ENCODE assay signal across 27 mouse cellular contexts in genomic region chr3:142933684-142934259, GRCm38 (mm10). TPM values are rescaled to one million over a fixed set of nuclear protein-coding genes. Genes with fewer than 3 reads are reported as not detected.
DNase-seq lines count a peak whose midpoint lies in the region; ATAC-seq and TF ChIP-seq lines count a peak whose summit lies in the region.
"Had no signal": no experiment of that assay in that cellular context is flagged by ENCODE, and none has a peak within 500 bp of the region (broad histone marks: within the 10 kb centered on the region; RNA-seq: fewer than 3 reads in every experiment).

No protein-coding gene starts in this region.

- no peak overlapping the region for H3K9ac ChIP-seq in hindbrain, postnatal 0 days (replicated peaks; ENCODE audit: low read length)
- H3K9ac ChIP-seq in hindbrain, embryonic 16.5 days (ENCODE audit: low read depth, low read length) = no peak overlapping the region
- H3K9ac ChIP-seq in MEL (ENCODE audit: control insufficient read depth, low read depth, low read length, poor library complexity, severe bottlenecking) = no peak overlapping the region
- no peak overlapping the region for H3K9ac ChIP-seq in midbrain, embryonic 15.5 days
- H3K9ac ChIP-seq: heart, embryonic 13.5 days; hindbrain, embryonic 14.5 days; limb, embryonic 15.5 days; liver, embryonic 13.5 days; neural tube, embryonic 13.5 days; stomach, embryonic 15.5 days had no signal

- ATAC-seq in hindbrain, postnatal 0 days = no peak
- no peak for ATAC-seq in hindbrain, embryonic 16.5 days
- ATAC-seq in midbrain, embryonic 15.5 days (replicated peaks) = peak; percentile 76
- ATAC-seq: activated CD4-positive, CD25-positive, alpha-beta regulatory T cell, adult 4 months; CD4-positive, CD25-positive, alpha-beta regulatory T cell, adult 4 months; forebrain, embryonic 16.5 days had no signal

- no peak overlapping the region for H3K4me2 ChIP-seq in hindbrain, postnatal 0 days (ENCODE audit: low read depth, low read length)
- H3K4me2 ChIP-seq in hindbrain, embryonic 16.5 days (ENCODE audit: low read length) = no peak overlapping the region
- no peak overlapping the region for H3K4me2 ChIP-seq in midbrain, embryonic 15.5 days
- H3K4me2 ChIP-seq: heart, embryonic 13.5 days; hindbrain, embryonic 14.5 days; limb, embryonic 15.5 days; liver, embryonic 13.5 days; neural tube, embryonic 13.5 days; stomach, embryonic 15.5 days had no signal

- peak; percentile 57 for DNase-seq in hindbrain, postnatal 0 days (ENCODE audit: low spot score)
- peak; percentile 30 for DNase-seq in MEL (ENCODE audit: low read depth, low spot score)
- DNase-seq in brain, adult 2 months (ENCODE audit: low read depth, low spot score) = peak; percentile 7
- DNase-seq in right cerebral cortex, postnatal 10 days (ENCODE audit: low spot score in 2 of 2) = no peak
- no peak for DNase-seq in urinary bladder, postnatal 4 days (ENCODE audit: low spot score in 2 of 2)
- DNase-seq: adrenal gland, adult 2 months; cerebellum, adult 11 months; heart, postnatal 10 days; kidney, adult 2 months; kidney, postnatal 10 days; layer of hippocampus, adult 9-11 months; liver, embryonic 13.5 days; lung, adult 18-20 months; lung, postnatal 10 days; right cerebral cortex, postnatal 25 days had no signal

- H3K79me2 ChIP-seq in MEL (ENCODE audit: control insufficient read depth, insufficient read depth, low read length, poor library complexity) = no peaks in the 10 kb centered on the region

- H3K4me1 ChIP-seq in hindbrain, postnatal 0 days (ENCODE audit: insufficient read depth, low read length) = no peaks in the 10 kb centered on the region
- H3K4me1 ChIP-seq in hindbrain, embryonic 16.5 days (ENCODE audit: control insufficient read depth, insufficient read depth, low read depth, low read length) = no peaks in the 10 kb centered on the region
- no peaks in the 10 kb centered on the region for H3K4me1 ChIP-seq in MEL (ENCODE audit: control insufficient read depth in 1 of 2, insufficient read depth in 2 of 2, low read length in 2 of 2)
- H3K4me1 ChIP-seq in midbrain, embryonic 15.5 days = no peaks in the 10 kb centered on the region
- H3K4me1 ChIP-seq: heart, embryonic 13.5 days; limb, embryonic 10.5 days; limb, embryonic 15.5 days; liver, embryonic 13.5 days; stomach, embryonic 15.5 days had no signal

- no peak for TF ChIP-seq CTCF in hindbrain, postnatal 0 days (IDR thresholded peaks at IDR 0.05; ENCODE audit: low read depth)
- no peak for TF ChIP-seq CTCF in MEL (IDR thresholded peaks at IDR 0.05 in 2 of 3, conservative IDR thresholded peaks at IDR 0.05 in 1 of 3; ENCODE audit: control insufficient read depth in 1 of 3, insufficient read depth in 1 of 3, low read depth in 2 of 3, low read length in 3 of 3, poor library complexity in 1 of 3, severe bottlenecking in 1 of 3)

- no peaks in the 10 kb centered on the region for H3K36me3 ChIP-seq in hindbrain, postnatal 0 days (ENCODE audit: insufficient read depth, low read length)
- no peaks in the 10 kb centered on the region for H3K36me3 ChIP-seq in hindbrain, embryonic 16.5 days (ENCODE audit: control insufficient read depth, insufficient read depth, low read length)
- no peaks in the 10 kb centered on the region for H3K36me3 ChIP-seq in MEL (ENCODE audit: control insufficient read depth in 1 of 2, insufficient read depth in 2 of 2, low read length in 2 of 2)
- no peaks in the 10 kb centered on the region for H3K36me3 ChIP-seq in midbrain, embryonic 15.5 days (replicated peaks)
- H3K36me3 ChIP-seq: heart, embryonic 13.5 days; limb, embryonic 10.5 days; limb, embryonic 15.5 days; liver, embryonic 13.5 days; neural tube, embryonic 13.5 days; stomach, embryonic 15.5 days had no signal

- no peak for TF ChIP-seq RAD21 in MEL (IDR thresholded peaks at IDR 0.05; ENCODE audit: low read depth, low read length)

- no peaks in the 10 kb centered on the region for H3K9me3 ChIP-seq in hindbrain, postnatal 0 days (ENCODE audit: low read length)
- H3K9me3 ChIP-seq in hindbrain, embryonic 16.5 days (ENCODE audit: control insufficient read depth, low read length) = no peaks in the 10 kb centered on the region
- H3K9me3 ChIP-seq in MEL (replicated peaks; ENCODE audit: insufficient read depth, low read length) = no peaks in the 10 kb centered on the region
- no peaks in the 10 kb centered on the region for H3K9me3 ChIP-seq in midbrain, embryonic 15.5 days
- H3K9me3 ChIP-seq: heart, embryonic 13.5 days; limb, embryonic 10.5 days; limb, embryonic 15.5 days; liver, embryonic 13.5 days; neural tube, embryonic 13.5 days; stomach, embryonic 15.5 days had no signal

- H3K27ac ChIP-seq in hindbrain, postnatal 0 days = no peak overlapping the region
- no peak overlapping the region for H3K27ac ChIP-seq in hindbrain, embryonic 16.5 days (ENCODE audit: low read depth, low read length)
- H3K27ac ChIP-seq in MEL (ENCODE audit: control insufficient read depth, low read depth, low read length) = no peak overlapping the region
- 0 out of 2 replicates have a peak overlapping the region, but pooled peaks have one; percentile 27 for H3K27ac ChIP-seq in midbrain, embryonic 15.5 days
- H3K27ac ChIP-seq: heart, embryonic 13.5 days; hindbrain, embryonic 14.5 days; limb, embryonic 10.5 days; limb, embryonic 15.5 days; liver, embryonic 13.5 days; stomach, embryonic 15.5 days had no signal

- H3K27me3 ChIP-seq in hindbrain, postnatal 0 days (ENCODE audit: insufficient read depth, low read length) = no peaks in the 10 kb centered on the region
- H3K27me3 ChIP-seq in hindbrain, embryonic 16.5 days (replicated peaks; ENCODE audit: control insufficient read depth, insufficient read depth, low read length) = no peaks in the 10 kb centered on the region
- no peaks in the 10 kb centered on the region for H3K27me3 ChIP-seq in MEL (ENCODE audit: control insufficient read depth in 1 of 2, insufficient read depth in 2 of 2, low read length in 2 of 2)
- no peaks in the 10 kb centered on the region for H3K27me3 ChIP-seq in midbrain, embryonic 15.5 days (replicated peaks)
- H3K27me3 ChIP-seq: heart, embryonic 13.5 days; limb, embryonic 15.5 days; liver, embryonic 13.5 days; neural tube, embryonic 13.5 days; stomach, embryonic 15.5 days had no signal

- TF ChIP-seq EP300 in MEL (IDR thresholded peaks at IDR 0.05; ENCODE audit: low read depth in 1 of 2, low read length in 2 of 2) = no peak

- 21% methylated on average over 5 of the region's 5 CpGs for WGBS in hindbrain, postnatal 0 days
- 33% methylated on average over 5 of the region's 5 CpGs for WGBS in hindbrain, embryonic 16.5 days
- 33% methylated on average over 5 of the region's 5 CpGs for WGBS in midbrain, embryonic 15.5 days

- TF ChIP-seq POLR2A in MEL (IDR thresholded peaks at IDR 0.05; ENCODE audit: control insufficient read depth in 1 of 2, insufficient read depth in 1 of 2, low read depth in 1 of 2, low read length in 2 of 2, poor library complexity in 1 of 2) = no peak

- no peak overlapping the region for H3K4me3 ChIP-seq in hindbrain, postnatal 0 days (ENCODE audit: low read length)
- H3K4me3 ChIP-seq in hindbrain, embryonic 16.5 days (ENCODE audit: low read length) = no peak overlapping the region
- H3K4me3 ChIP-seq in MEL (ENCODE audit: control insufficient read depth in 1 of 2, insufficient read depth in 1 of 2, low read depth in 2 of 2, low read length in 2 of 2) = no peak overlapping the region
- no peak overlapping the region for H3K4me3 ChIP-seq in midbrain, embryonic 15.5 days
- H3K4me3 ChIP-seq: erythroblast, embryonic 14.5 days; heart, embryonic 13.5 days; limb, embryonic 10.5 days; limb, embryonic 15.5 days; liver, embryonic 13.5 days; neural tube, embryonic 13.5 days; stomach, embryonic 15.5 days had no signal

TF ChIP-seq in MEL, 35 proteins besides CTCF, POLR2A, EP300 and RAD21:
- TF ChIP-seq MXI1 (IDR thresholded peaks at IDR 0.05; ENCODE audit: low read depth, low read length) (no peak), UBTF (IDR thresholded peaks at IDR 0.05; ENCODE audit: borderline replicate concordance, insufficient read depth, low read depth, low read length) (no peak), RCOR1 (IDR thresholded peaks at IDR 0.05; ENCODE audit: low read depth, low read length) (no peak), NRF1 (IDR thresholded peaks at IDR 0.05; ENCODE audit: insufficient read depth, low read depth, low read length, poor library complexity, severe bottlenecking) (no peak), MEF2A (IDR thresholded peaks at IDR 0.05; ENCODE audit: extremely low read depth, insufficient replicate concordance, low read depth, low read length, poor library complexity, severe bottlenecking) (no peak), GABPA (IDR thresholded peaks at IDR 0.05; ENCODE audit: low read depth, low read length) (no peak), MAFK (IDR thresholded peaks at IDR 0.05; ENCODE audit: borderline replicate concordance, low read depth, low read length) (no peak), CHD2 (IDR thresholded peaks at IDR 0.05; ENCODE audit: low read length) (no peak), CHD1 (IDR thresholded peaks at IDR 0.05; ENCODE audit: low read depth, low read length) (no peak), POLR2AphosphoS5 (IDR thresholded peaks at IDR 0.05; ENCODE audit: borderline replicate concordance, low read depth, low read length) (no peak), ZNF384 (IDR thresholded peaks at IDR 0.05; ENCODE audit: low read depth, low read length) (no peak), ZC3H11A (IDR thresholded peaks at IDR 0.05; ENCODE audit: low read depth, low read length) (no peak), TBP (IDR thresholded peaks at IDR 0.05; ENCODE audit: low read depth, low read length) (no peak), MAX (IDR thresholded peaks at IDR 0.05; ENCODE audit: low read length) (no peak), KAT2A (conservative IDR thresholded peaks at IDR 0.05; ENCODE audit: low read depth, low read length) (no peak), POLR2AphosphoS2 (IDR thresholded peaks at IDR 0.05; ENCODE audit: low read length) (no peak), ELF1 (IDR thresholded peaks at IDR 0.05; ENCODE audit: low read depth, low read length) (no peak), SMC3 (IDR thresholded peaks at IDR 0.05; ENCODE audit: low read depth, low read length) (no peak)

RNA-seq across cellular contexts. Expression of gene Pkn2, which starts 52.0 kb away (rescaled TPM):
- total RNA-seq in hindbrain, postnatal 0 days (2014; rRNA removed) = 13.9 and 23.6 TPM in 2 replicates
- polyA plus RNA-seq in hindbrain, postnatal 0 days (2015; fragmentation: Nextera tagmentation; extraction: Ambion mirVana) = 25.3 and 26.2 TPM in 2 replicates
- 17.5 and 19.1 TPM in 2 replicates for polyA plus RNA-seq in hindbrain, embryonic 16.5 days (2015; fragmentation: Nextera tagmentation; extraction: Ambion mirVana)
- total RNA-seq in MEL (2012; rRNA removed) = 33.5 and 38.6 TPM in 2 replicates
- 10 to 100 TPM; 34.7 to 38.8 TPM for polyA plus RNA-seq in MEL (2012; ENCODE audit: insufficient read depth in 1 of 2, insufficient read length in 2 of 2, low read depth in 1 of 2, low replicate concordance in 2 of 2, missing spikeins in 1 of 2)
- polyA plus RNA-seq in midbrain, embryonic 15.5 days (2015; fragmentation: Nextera tagmentation; extraction: Ambion mirVana) = 21.9 and 23.0 TPM in 2 replicates

Comparison
In these comparisons a context has a peak if more than half of its experiments do, and no peak if none do; other contexts are left out.
1. DNase-seq: peak in hindbrain, postnatal 0 days (single experiment), MEL (single experiment) and brain, adult 2 months (single experiment); none in right cerebral cortex, postnatal 10 days (0 of 2) and urinary bladder, postnatal 4 days (0 of 2).